Mouse (Mus musculus): ENCODE measurements around the gene Necab2.
A peak's percentile ranks its signal among the peaks of the same experiment; 100 is the strongest.

Gene Necab2

GRCm38 (mm10) chr8:119468091-119468490 lies 21.6 kb downstream of the Necab2 start:
- no peaks in the 10 kb centered on the region for H3K9me3 ChIP-seq (ENCODE audit: low read length)
- H3K36me3 ChIP-seq (ENCODE audit: insufficient read depth, low read length): no peaks in the 10 kb centered on the region
- H3K27me3 ChIP-seq (ENCODE audit: insufficient read depth, low read length): peaks cover 54% of the 10 kb centered on the region
- TF ChIP-seq POU5F1 (IDR thresholded peaks at IDR 0.05; ENCODE audit: borderline replicate concordance, low read length): no peak
- no peak for TF ChIP-seq CTCF (conservative IDR thresholded peaks at IDR 0.05; ENCODE audit: low read length)
- no peak overlapping the region for H3K4me3 ChIP-seq (replicated peaks; ENCODE audit: low read length)
- H3K4me1 ChIP-seq (replicated peaks; ENCODE audit: low read depth, low read length): peaks cover 71% of the 10 kb centered on the region

- Histone ChIP-seq H3K9me3 (ENCODE audit: low read length) (no peaks in the 10 kb centered on the region; the same call in 1 of the 2 replicates), H3K27me3 (ENCODE audit: insufficient read depth, low read length) (peaks cover 35% of the 10 kb centered on the region), H3K4me1 (replicated peaks; ENCODE audit: low read depth, low read length) (peaks cover 32% of the 10 kb centered on the region), H3K4me3 (replicated peaks; ENCODE audit: low read length) (no peak overlapping the region), H3K36me3 (ENCODE audit: insufficient read depth, low read length) (no peaks in the 10 kb centered on the region)
- no peak for TF ChIP-seq CTCF (conservative IDR thresholded peaks at IDR 0.05; ENCODE audit: low read length)
- no peak for TF ChIP-seq NANOG (IDR thresholded peaks at IDR 0.05; ENCODE audit: borderline replicate concordance, low read length)
- TF ChIP-seq POU5F1 (IDR thresholded peaks at IDR 0.05; ENCODE audit: borderline replicate concordance, low read length): no peak
Observed at GRCm38 (mm10) chr8:119478684-119479083, 32.2 kb downstream of the Necab2 start.

- Histone ChIP-seq H3K27me3 (ENCODE audit: insufficient read depth, low read length) (peaks cover 22% of the 10 kb centered on the region), H3K36me3 (ENCODE audit: insufficient read depth, low read length) (no peaks in the 10 kb centered on the region), H3K4me3 (replicated peaks; ENCODE audit: low read length) (no peak overlapping the region), H3K9me3 (ENCODE audit: low read length) (no peaks in the 10 kb centered on the region; the same call in 1 of the 2 replicates), H3K4me1 (replicated peaks; ENCODE audit: low read depth, low read length) (peaks cover 45% of the 10 kb centered on the region)
- TF ChIP-seq NANOG (IDR thresholded peaks at IDR 0.05; ENCODE audit: borderline replicate concordance, low read length): no peak
- no peak for TF ChIP-seq POU5F1 (IDR thresholded peaks at IDR 0.05; ENCODE audit: borderline replicate concordance, low read length)
- TF ChIP-seq CTCF (conservative IDR thresholded peaks at IDR 0.05; ENCODE audit: low read length): no peak
Observed at GRCm38 (mm10) chr8:119484145-119484896, 37.8 kb downstream of the Necab2 start.

GRCm38 (mm10) chr8:119487093-119487492 lies 40.6 kb downstream of the Necab2 start:
- no peak for TF ChIP-seq CTCF (conservative IDR thresholded peaks at IDR 0.05; ENCODE audit: low read length)
- no peak for TF ChIP-seq NANOG (IDR thresholded peaks at IDR 0.05; ENCODE audit: borderline replicate concordance, low read length)
- TF ChIP-seq POU5F1 (IDR thresholded peaks at IDR 0.05; ENCODE audit: borderline replicate concordance, low read length): no peak
- Histone ChIP-seq H3K4me1 (replicated peaks; ENCODE audit: low read depth, low read length) (peaks cover 58% of the 10 kb centered on the region), H3K9me3 (ENCODE audit: low read length) (no peaks in the 10 kb centered on the region), H3K4me3 (replicated peaks; ENCODE audit: low read length) (peak overlapping the region; percentile 37; the same call in 1 of the 2 replicates), H3K36me3 (ENCODE audit: insufficient read depth, low read length) (no peaks in the 10 kb centered on the region), H3K27me3 (ENCODE audit: insufficient read depth, low read length) (peaks cover 1% of the 10 kb centered on the region; the same call in 1 of the 2 replicates)

- TF ChIP-seq CTCF (conservative IDR thresholded peaks at IDR 0.05; ENCODE audit: low read length) (peak; percentile 89), NANOG (IDR thresholded peaks at IDR 0.05; ENCODE audit: borderline replicate concordance, low read length) (no peak)
- Histone ChIP-seq H3K27me3 (ENCODE audit: insufficient read depth, low read length) (peaks cover 14% of the 10 kb centered on the region), H3K36me3 (ENCODE audit: insufficient read depth, low read length) (no peaks in the 10 kb centered on the region), H3K4me1 (replicated peaks; ENCODE audit: low read depth, low read length) (peaks cover 81% of the 10 kb centered on the region), H3K9me3 (ENCODE audit: low read length) (no peaks in the 10 kb centered on the region), H3K4me3 (replicated peaks; ENCODE audit: low read length) (no peak overlapping the region)
Observed at GRCm38 (mm10) chr8:119496848-119497247, 50.3 kb downstream of the Necab2 start.

DNA sequence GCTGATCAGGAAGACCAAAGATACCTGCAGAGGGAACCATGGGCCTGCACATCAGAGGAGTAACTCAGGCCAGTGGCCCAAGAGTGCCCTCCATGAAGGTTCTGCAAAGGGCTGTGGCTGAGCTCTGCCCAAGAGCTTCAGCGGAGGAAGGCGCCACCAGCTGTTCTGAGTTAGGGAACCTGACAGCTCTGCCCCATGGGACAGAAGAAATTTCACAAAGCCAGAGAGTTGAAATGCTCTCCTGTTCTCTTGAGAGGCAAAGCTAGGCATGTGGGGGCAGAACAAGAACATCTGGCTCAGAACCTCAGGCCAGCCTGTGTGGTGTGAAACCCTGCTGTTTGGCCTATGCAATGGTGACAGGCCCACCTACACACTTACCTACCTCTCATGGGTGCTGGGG lies 53.3 kb downstream of the Necab2 start:
- H3K36me3 ChIP-seq (ENCODE audit: insufficient read depth, low read length): 0 out of 2 replicates have a peak, but pooled peaks cover 4% of the 10 kb centered on the region
- H3K4me1 ChIP-seq (replicated peaks; ENCODE audit: low read depth, low read length): peaks cover 82% of the 10 kb centered on the region
- H3K4me3 ChIP-seq (replicated peaks; ENCODE audit: low read length): no peak overlapping the region; the same call in 1 of the 2 replicates
- peaks cover 10% of the 10 kb centered on the region for H3K27me3 ChIP-seq (ENCODE audit: insufficient read depth, low read length)
- TF ChIP-seq CTCF (conservative IDR thresholded peaks at IDR 0.05; ENCODE audit: low read length) (no peak), POU5F1 (IDR thresholded peaks at IDR 0.05; ENCODE audit: borderline replicate concordance, low read length) (no peak)
- no peaks in the 10 kb centered on the region for H3K9me3 ChIP-seq (ENCODE audit: low read length)

- no peak for TF ChIP-seq NANOG (IDR thresholded peaks at IDR 0.05; ENCODE audit: borderline replicate concordance, low read length)
- no peak for TF ChIP-seq CTCF (conservative IDR thresholded peaks at IDR 0.05; ENCODE audit: low read length)
- TF ChIP-seq POU5F1 (IDR thresholded peaks at IDR 0.05; ENCODE audit: borderline replicate concordance, low read length): no peak
Observed at GRCm38 (mm10) chr8:119501598-119501997, 55.1 kb downstream of the Necab2 start, which contains the start of gene Slc38a8. Gene Slc38a8 (minus strand): TSS chr8:119501698.

GRCm38 (mm10) chr8:119502111-119502510 lies 55.6 kb downstream of the Necab2 start:
- peaks cover 7% of the 10 kb centered on the region; the same call in 1 of the 2 replicates for H3K27me3 ChIP-seq (ENCODE audit: insufficient read depth, low read length)
- no peak overlapping the region for H3K4me3 ChIP-seq (replicated peaks; ENCODE audit: low read length)
- TF ChIP-seq NANOG (IDR thresholded peaks at IDR 0.05; ENCODE audit: borderline replicate concordance, low read length) (no peak), POU5F1 (IDR thresholded peaks at IDR 0.05; ENCODE audit: borderline replicate concordance, low read length) (no peak), CTCF (conservative IDR thresholded peaks at IDR 0.05; ENCODE audit: low read length) (no peak)
- H3K36me3 ChIP-seq (ENCODE audit: insufficient read depth, low read length): peaks cover 23% of the 10 kb centered on the region
- H3K9me3 ChIP-seq (ENCODE audit: low read length): no peaks in the 10 kb centered on the region
- H3K4me1 ChIP-seq (replicated peaks; ENCODE audit: low read depth, low read length): peaks cover 89% of the 10 kb centered on the region

More at GRCm38 (mm10) chr8:119501598-119501997, 55.1 kb downstream of the Necab2 start, which contains the start of gene Slc38a8:
- Histone ChIP-seq H3K4me1 (replicated peaks; ENCODE audit: low read depth, low read length) (peaks cover 92% of the 10 kb centered on the region), H3K36me3 (ENCODE audit: insufficient read depth, low read length) (peaks cover 19% of the 10 kb centered on the region), H3K9me3 (ENCODE audit: low read length) (no peaks in the 10 kb centered on the region), H3K4me3 (replicated peaks; ENCODE audit: low read length) (no peak within 1 kb of the TSS), H3K27me3 (ENCODE audit: insufficient read depth, low read length) (peaks cover 7% of the 10 kb centered on the region; the same call in 1 of the 2 replicates)

All from E14TG2a.4 (cell line).